Mouse (Mus musculus) bone marrow, adult 2 months (tissue): ENCODE data around the gene Zfp651.

Source experiments
- CTCF ChIP-seq: fragments of 200-500 bp; IDR thresholded peaks from 2 replicates; pipeline ENCODE4 v1.5.1; 2011; ENCODE audit warnings: low read length, control low read depth; ENCODE audit not compliant: control insufficient read depth, insufficient read depth
- POLR2A ChIP-seq: fragments of 200-500 bp; IDR thresholded peaks from 2 replicates; pipeline ENCODE4 v1.6.1; 2011; ENCODE audit warnings: low read depth, mild to moderate bottlenecking, control low read depth, low read length, borderline replicate concordance; ENCODE audit not compliant: control insufficient read depth

- TF ChIP-seq CTCF (no peak), POLR2A (no peak)
These were observed 3.6 kb downstream of the Zfp651 start for GRCm38 (mm10) chr9:121762761-121763160.
